Mouse (Mus musculus): ENCODE measurements around the gene Jmjd1c.

Jmjd1c gene

GRCm38 (mm10) chr10:67072600-67072999, 23.3 kb upstream of the Jmjd1c start:
- DNase-seq = no peak

GRCm38 (mm10) chr10:67073577-67073976, 22.3 kb upstream of the Jmjd1c start:
- no peak for DNase-seq

GRCm38 (mm10) chr10:67075931-67076878, 19.7 kb upstream of the Jmjd1c start:
- peak; percentile 88 for DNase-seq

- DNase-seq = no peak
Measured at GRCm38 (mm10) chr10:67079030-67079429, 16.9 kb upstream of the Jmjd1c start.

- DNase-seq = no peak
Measured at GRCm38 (mm10) chr10:67081206-67082007, 14.5 kb upstream of the Jmjd1c start.

GRCm38 (mm10) chr10:67082531-67082930, 13.4 kb upstream of the Jmjd1c start:
- DNase-seq = no peak

GRCm38 (mm10) chr10:67083446-67084166, 12.3 kb upstream of the Jmjd1c start:
- DNase-seq = peak; percentile 85

GRCm38 (mm10) chr10:67085124-67085523, 10.8 kb upstream of the Jmjd1c start:
- peak; percentile 79 for DNase-seq

GRCm38 (mm10) chr10:67085916-67086315, 10.0 kb upstream of the Jmjd1c start:
- no peak for DNase-seq

GRCm38 (mm10) chr10:67087447-67088226, 8.3 kb upstream of the Jmjd1c start:
- DNase-seq = no peak

- DNase-seq = no peak
Measured at GRCm38 (mm10) chr10:67090611-67091010, 5.3 kb upstream of the Jmjd1c start.

GRCm38 (mm10) chr10:67094922-67095321, 1.0 kb upstream of the Jmjd1c start:
- no peak for DNase-seq

- DNase-seq = peak; percentile 71
Measured at GRCm38 (mm10) chr10:67096621-67097436, 904 bp downstream of the Jmjd1c start, which contains the start of gene Reep3. Gene Reep3 (minus strand): TSS chr10:67096945.

GRCm38 (mm10) chr10:67097437-67098150, 1.7 kb downstream of the Jmjd1c start:
- no peak for DNase-seq

- DNase-seq = no peak
Measured at GRCm38 (mm10) chr10:67098408-67099050, 2.6 kb downstream of the Jmjd1c start.

- no peak for DNase-seq
Measured at GRCm38 (mm10) chr10:67099183-67099929, 3.4 kb downstream of the Jmjd1c start.

GRCm38 (mm10) chr10:67100011-67100661, 4.2 kb downstream of the Jmjd1c start:
- no peak for DNase-seq

- DNase-seq = no peak
Measured at GRCm38 (mm10) chr10:67100831-67101251, 4.9 kb downstream of the Jmjd1c start.

GRCm38 (mm10) chr10:67104543-67104942, 8.6 kb downstream of the Jmjd1c start:
- DNase-seq = no peak

Measured in cerebellum, adult 11 months (tissue).